Mouse (Mus musculus) neural tube, embryonic 11.5 days (tissue): Measurements from ENCODE around the gene Btbd9. TPM values are rescaled to one million over a fixed set of nuclear protein-coding genes. Genes with fewer than 3 reads are reported as not detected.
A peak's percentile ranks its signal among the peaks of the same experiment; 100 is the strongest.

Source experiments
- ATAC-seq: fragments of 200-750 bp; cut with Nextera tagmentation; 2 replicates; pipeline ENCODE4 v1.8.0; 2017; ENCODE audit warnings: moderate number of reproducible peaks, mild to moderate bottlenecking, moderate TSS enrichment, moderate library complexity; ENCODE audit not compliant: insufficient read depth, low FRiP score, low TSS enrichment
- DNase-seq: peaks from one replicate; pipeline ENCODE4 v3.0.0-alpha.2; 2015; ENCODE audit warnings: low spot score
- H3K27ac ChIP-seq: fragments of 300-500 bp; sonication (generic); 2 replicates; pipeline ENCODE4 v1.5.1; 2014; ENCODE audit warnings: low read depth, mild to moderate bottlenecking, low read length
- H3K27me3 ChIP-seq: fragments of 300-500 bp; sonication (generic); 2 replicates; pipeline ENCODE4 v1.6.1; 2014; ENCODE audit warnings: mild to moderate bottlenecking, low read length, mixed read lengths; ENCODE audit not compliant: control insufficient read depth, insufficient read depth
- H3K36me3 ChIP-seq: fragments of 300-500 bp; sonication (generic); 2 replicates; pipeline ENCODE4 v1.6.1; 2014; ENCODE audit warnings: mild to moderate bottlenecking, low read length, moderate library complexity, mixed read lengths; ENCODE audit not compliant: control insufficient read depth, insufficient read depth
- H3K4me1 ChIP-seq: fragments of 300-500 bp; sonication (generic); 2 replicates; pipeline ENCODE4 v1.6.1; 2014; ENCODE audit warnings: low read length, mixed read lengths; ENCODE audit not compliant: control insufficient read depth, insufficient read depth
- H3K4me2 ChIP-seq: fragments of 300-500 bp; sonication (generic); 2 replicates; pipeline ENCODE4 v1.6.1; 2014; ENCODE audit warnings: low read depth, mild to moderate bottlenecking, moderate library complexity
- H3K4me3 ChIP-seq: fragments of 300-500 bp; sonication (generic); 2 replicates; pipeline ENCODE4 v1.5.1; 2014; ENCODE audit warnings: low read depth, low read length
- H3K9ac ChIP-seq: fragments of 300-500 bp; sonication (generic); 2 replicates; pipeline ENCODE4 v1.6.1; 2014; ENCODE audit warnings: mild to moderate bottlenecking, low read length
- H3K9me3 ChIP-seq: fragments of 300-500 bp; sonication (generic); 2 replicates; pipeline ENCODE4 v1.6.1; 2016; ENCODE audit warnings: low read length; ENCODE audit not compliant: control insufficient read depth
- WGBS: fragments of 180-500 bp; shearing (Covaris S2); extraction: QIAGEN DNeasy Blood & Tissue Kit; methylation state at CpG from one replicate; pipeline ENCODE4 v1.1.7; 2014; 5-methylcytosine and 5-hydroxymethylcytosine counted together
- polyA plus RNA-seq: library from polyadenylated mRNA; unstranded; fragments of >200 nt; fragmentation: Nextera tagmentation; extraction: Ambion mirVana; gene quantifications from 2 replicates; pipeline ENCODE4 v1.2.1, GENCODE M21; 2014

The Btbd9 gene
- polyA plus RNA-seq, 1 experiment from 2014 or later, result 56.5 TPM

DNA sequence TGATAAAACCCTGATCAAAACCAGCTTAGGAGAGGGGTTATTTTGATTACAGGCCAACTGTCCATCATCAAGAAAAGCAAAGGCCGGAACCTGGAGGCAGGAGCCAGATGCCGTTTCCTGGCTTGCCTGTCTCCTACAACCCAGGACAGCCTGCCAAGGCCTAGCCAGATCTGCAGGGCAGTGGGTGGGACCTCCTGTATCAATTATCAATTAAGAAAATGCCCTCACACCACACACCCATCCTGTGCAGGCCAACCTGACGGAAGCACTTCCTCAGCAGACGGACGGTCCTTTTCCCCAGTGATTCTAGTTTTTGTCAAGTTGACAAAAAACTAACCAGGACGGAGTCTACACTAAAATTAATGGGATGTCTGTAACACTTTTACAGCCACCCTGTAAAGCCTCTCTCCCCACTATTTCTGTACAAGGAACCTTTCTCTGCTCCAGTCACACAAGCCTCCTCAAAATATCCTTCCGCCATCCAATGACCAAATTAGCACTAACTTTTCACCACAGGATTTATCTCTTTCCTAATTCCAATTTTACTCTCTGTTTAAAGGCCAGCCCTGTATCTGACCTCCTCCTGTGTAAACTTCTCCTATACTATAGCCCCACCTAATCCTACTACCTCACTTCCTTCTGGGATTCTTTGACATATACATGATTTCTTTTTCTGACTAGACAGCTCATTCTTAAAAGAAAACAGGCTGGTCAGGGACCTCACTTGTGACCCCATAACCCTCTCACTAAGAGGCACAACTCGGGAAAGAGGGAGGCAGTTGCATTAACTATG lies 2.1 kb downstream of the Btbd9 start:
- WGBS, result 75% methylated on average over 8 of the region's 8 CpGs
- Histone ChIP-seq H3K4me3 (no peak overlapping the region), H3K27me3 (no peaks in the 10 kb centered on the region), H3K36me3 (no peaks in the 10 kb centered on the region), H3K4me1 (peaks cover 4% of the 10 kb centered on the region; the same call in 1 of the 2 replicates), H3K9me3 (no peaks in the 10 kb centered on the region), H3K4me2 (no peak overlapping the region), H3K9ac (no peak overlapping the region), H3K27ac (no peak overlapping the region)
- DNase-seq (no peak), ATAC-seq (no peak)

DNA sequence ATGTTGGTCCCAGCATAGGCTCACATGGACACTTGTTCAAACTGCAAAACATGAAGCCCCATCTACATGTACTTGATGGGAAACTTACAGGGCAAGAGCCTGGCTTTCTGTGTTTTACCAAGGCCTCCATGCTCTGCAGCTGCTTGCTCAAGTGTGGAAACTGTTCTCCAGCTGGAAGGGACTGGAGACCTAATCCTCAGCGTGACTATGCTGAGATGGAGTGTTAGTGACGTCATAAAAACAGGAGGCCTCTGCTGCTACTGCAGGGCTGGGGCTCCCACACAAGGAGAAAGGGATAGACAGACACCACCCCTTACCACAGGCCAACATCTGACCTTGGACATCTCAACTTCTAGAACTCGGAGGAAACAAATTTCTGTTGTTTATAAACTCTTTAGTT lies 5.3 kb downstream of the Btbd9 start:
- ATAC-seq, result no peak

DNA sequence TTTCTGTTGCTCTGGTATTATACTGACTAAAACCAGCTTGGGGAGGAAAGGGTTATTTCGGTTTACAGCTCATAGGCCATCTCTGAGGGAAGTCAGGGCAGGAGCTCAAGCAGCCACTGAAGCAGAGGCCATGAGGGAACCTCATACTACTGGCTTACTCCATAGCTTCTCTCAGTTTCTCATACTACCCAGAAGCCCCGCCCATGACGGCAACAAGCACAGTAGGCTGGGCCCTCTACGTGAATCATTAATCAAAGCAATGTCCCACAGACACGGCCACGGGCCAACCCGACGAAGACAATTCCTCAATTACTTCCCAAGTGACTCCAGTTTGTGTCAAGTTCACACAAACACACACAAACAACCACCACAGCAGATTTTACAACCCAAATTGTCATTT lies 6.1 kb downstream of the Btbd9 start:
- no peaks in the 10 kb centered on the region for H3K36me3 ChIP-seq
- no peak overlapping the region for H3K4me3 ChIP-seq
- H3K4me1 ChIP-seq, result no peaks in the 10 kb centered on the region
- no peaks in the 10 kb centered on the region for H3K9me3 ChIP-seq
- H3K27me3 ChIP-seq, result no peaks in the 10 kb centered on the region
- H3K4me2 ChIP-seq, result no peak overlapping the region
- H3K9ac ChIP-seq, result no peak overlapping the region
- 59% methylated on average over 8 of the region's 8 CpGs for WGBS
- ATAC-seq (no peak), DNase-seq (no peak)
- no peak overlapping the region for H3K27ac ChIP-seq

More for the DNA sequence above, 5.3 kb downstream of the Btbd9 start:
- Histone ChIP-seq H3K4me1 (no peaks in the 10 kb centered on the region), H3K27ac (no peak overlapping the region), H3K9ac (no peak overlapping the region), H3K4me3 (no peak overlapping the region), H3K27me3 (no peaks in the 10 kb centered on the region), H3K36me3 (no peaks in the 10 kb centered on the region), H3K4me2 (no peak overlapping the region), H3K9me3 (no peaks in the 10 kb centered on the region)
- 51% methylated on average over 3 of the region's 3 CpGs for WGBS
- DNase-seq, result no peak

DNA sequence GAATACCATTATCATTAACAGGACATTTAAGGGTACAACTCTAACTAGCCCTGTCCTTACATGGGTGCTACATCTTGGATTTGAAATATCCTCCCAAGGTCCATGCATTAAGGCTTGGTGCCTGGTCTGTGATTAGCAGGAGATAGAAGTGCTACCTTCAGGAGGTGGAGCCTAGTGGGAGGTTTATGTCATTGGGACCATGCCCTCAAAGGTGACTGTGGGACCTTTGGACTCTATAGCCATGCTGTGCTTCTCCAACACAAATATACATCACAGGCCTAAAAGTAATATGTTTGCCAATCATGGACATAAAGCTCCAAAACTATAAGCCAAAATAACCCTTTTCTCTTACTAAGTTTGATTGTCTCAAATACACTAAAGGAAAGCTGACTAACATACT lies 7.8 kb downstream of the Btbd9 start:
- no peak for ATAC-seq
- H3K9me3 ChIP-seq, result no peaks in the 10 kb centered on the region
- no peak overlapping the region for H3K9ac ChIP-seq
- H3K27ac ChIP-seq, result no peak overlapping the region
- DNase-seq, result no peak
- no peak overlapping the region for H3K4me2 ChIP-seq
- no peaks in the 10 kb centered on the region for H3K36me3 ChIP-seq
- no peaks in the 10 kb centered on the region for H3K4me1 ChIP-seq
- H3K27me3 ChIP-seq, result no peaks in the 10 kb centered on the region
- H3K4me3 ChIP-seq, result no peak overlapping the region

DNA sequence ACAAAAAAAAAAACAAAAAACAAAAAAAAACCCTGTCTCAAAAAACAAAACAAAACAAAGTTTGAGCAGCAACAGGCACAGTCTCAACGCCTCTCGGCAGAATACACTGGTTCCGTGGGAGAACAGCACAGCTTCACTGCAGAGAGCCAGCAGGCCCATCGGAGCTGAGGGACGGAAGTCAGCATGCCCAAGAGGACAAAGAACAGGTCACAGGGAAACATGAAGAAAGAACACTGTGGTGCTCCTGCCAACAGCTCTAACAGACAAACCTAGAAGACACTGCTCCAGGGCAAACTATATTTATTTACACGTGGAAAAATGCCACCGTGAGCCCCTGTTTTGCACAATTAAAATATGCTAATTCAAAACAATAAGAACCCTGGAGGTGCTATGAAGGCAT lies 11.3 kb downstream of the Btbd9 start:
- 86% methylated on average over 7 of the region's 7 CpGs for WGBS
- Histone ChIP-seq H3K4me3 (no peak overlapping the region), H3K9ac (no peak overlapping the region), H3K27ac (no peak overlapping the region), H3K36me3 (no peaks in the 10 kb centered on the region), H3K4me1 (no peaks in the 10 kb centered on the region), H3K27me3 (no peaks in the 10 kb centered on the region), H3K4me2 (no peak overlapping the region), H3K9me3 (no peaks in the 10 kb centered on the region)
- ATAC-seq, result no peak
- no peak for DNase-seq

DNA sequence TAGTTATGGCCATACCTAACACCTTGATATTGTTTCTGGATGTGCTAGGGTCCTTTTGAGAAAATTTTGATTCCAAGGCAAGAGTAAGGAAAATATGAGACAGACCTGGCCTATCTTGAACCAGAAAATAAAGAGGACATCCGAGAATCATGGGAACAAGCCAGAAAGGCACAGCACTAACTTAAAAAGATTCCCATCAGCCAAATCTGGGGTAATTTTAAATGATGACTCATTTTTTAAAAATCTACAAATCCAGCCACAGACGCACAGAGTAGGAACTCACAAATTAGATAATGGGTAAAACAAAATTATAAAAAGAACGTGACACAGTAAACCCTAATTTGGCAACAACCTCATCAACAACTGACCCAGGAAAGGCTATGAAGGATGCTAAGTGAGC lies 11.9 kb downstream of the Btbd9 start:
- 94% methylated on average over 3 of the region's 3 CpGs for WGBS
- ATAC-seq, result no peak

DNA sequence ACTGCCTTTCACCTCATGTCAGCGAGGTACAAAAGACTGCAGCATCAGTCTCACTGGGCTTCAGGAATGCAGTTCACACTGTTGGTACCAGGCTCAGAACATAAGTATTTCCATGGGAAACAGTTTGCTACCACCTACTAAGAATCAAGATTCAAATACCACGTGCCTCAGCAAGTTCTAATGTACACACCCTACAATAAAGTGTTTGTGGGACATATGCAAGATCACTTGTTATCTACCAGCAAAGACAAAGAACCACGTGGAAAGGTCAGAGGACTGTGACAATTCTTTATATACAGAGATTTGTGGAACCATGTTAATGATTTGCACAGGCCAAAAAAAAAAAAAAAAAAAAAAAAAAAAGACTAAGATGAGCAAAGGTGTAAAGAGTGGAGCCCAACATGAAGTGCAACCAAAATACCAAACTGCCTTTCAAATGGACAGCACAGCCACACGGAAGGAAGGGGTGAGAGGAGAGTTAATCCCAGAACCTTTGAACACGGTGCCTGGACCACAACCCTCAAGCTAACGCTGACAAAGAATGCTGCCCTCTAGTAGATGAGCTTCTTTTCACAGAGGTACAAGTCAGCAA lies 12.7 kb downstream of the Btbd9 start:
- DNase-seq (no peak), ATAC-seq (no peak)
- Histone ChIP-seq H3K4me3 (no peak overlapping the region), H3K9ac (no peak overlapping the region), H3K36me3 (no peaks in the 10 kb centered on the region), H3K4me2 (no peak overlapping the region), H3K27me3 (no peaks in the 10 kb centered on the region), H3K4me1 (no peaks in the 10 kb centered on the region), H3K9me3 (no peaks in the 10 kb centered on the region), H3K27ac (no peak overlapping the region)
- 77% methylated on average over 6 of the region's 6 CpGs for WGBS

More for the DNA sequence above, 11.9 kb downstream of the Btbd9 start:
- Histone ChIP-seq H3K4me1 (no peaks in the 10 kb centered on the region), H3K27me3 (no peaks in the 10 kb centered on the region), H3K4me2 (no peak overlapping the region), H3K9ac (no peak overlapping the region), H3K27ac (no peak overlapping the region), H3K4me3 (no peak overlapping the region), H3K36me3 (no peaks in the 10 kb centered on the region), H3K9me3 (no peaks in the 10 kb centered on the region)
- DNase-seq, result no peak

DNA sequence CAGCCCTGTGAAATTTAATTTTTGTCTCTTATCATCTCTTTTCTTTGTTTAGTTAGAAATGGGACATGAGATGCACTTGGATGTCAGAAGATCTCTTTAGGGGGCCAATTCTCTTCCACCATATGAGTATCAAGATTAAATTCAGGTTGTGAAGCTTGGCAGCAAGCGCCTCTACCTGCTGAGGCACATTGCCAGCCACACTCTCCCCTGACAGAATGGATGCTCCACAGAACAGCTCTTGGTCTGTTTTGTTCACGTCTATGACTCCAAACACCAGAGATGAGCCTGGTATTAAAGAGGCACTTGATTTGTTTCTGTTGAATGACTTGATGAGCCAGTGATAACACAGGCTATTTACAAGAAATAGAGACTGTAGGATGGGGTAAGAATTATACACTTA lies 13.5 kb downstream of the Btbd9 start:
- Histone ChIP-seq H3K4me1 (no peaks in the 10 kb centered on the region), H3K9ac (no peak overlapping the region), H3K27ac (no peak overlapping the region), H3K9me3 (no peaks in the 10 kb centered on the region), H3K36me3 (no peaks in the 10 kb centered on the region), H3K4me2 (no peak overlapping the region), H3K27me3 (no peaks in the 10 kb centered on the region), H3K4me3 (no peak overlapping the region)
- ATAC-seq (no peak), DNase-seq (no peak)
- WGBS, result 88% methylated on average over 2 of the region's 2 CpGs

DNA sequence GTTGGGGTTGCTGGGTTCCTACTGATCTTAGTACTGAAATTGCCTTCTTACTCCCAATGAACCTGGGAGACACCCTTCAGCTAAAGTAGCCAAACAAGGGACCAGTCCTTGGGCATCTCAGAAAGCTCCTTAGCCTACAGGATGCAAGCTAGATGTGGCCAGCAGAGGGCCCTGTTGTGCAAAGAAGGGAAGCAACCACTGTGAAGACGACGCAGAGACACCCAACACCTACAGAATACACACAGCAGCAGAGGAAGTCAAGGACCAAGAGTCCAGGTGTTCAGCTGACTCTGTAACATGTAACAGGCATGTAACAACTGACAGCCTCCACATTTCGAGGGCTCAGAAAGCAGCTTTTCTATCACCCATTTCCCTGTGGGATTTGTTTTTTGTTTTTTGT lies 16.8 kb downstream of the Btbd9 start:
- Histone ChIP-seq H3K27ac (no peak overlapping the region), H3K4me1 (no peaks in the 10 kb centered on the region), H3K36me3 (no peaks in the 10 kb centered on the region), H3K9me3 (no peaks in the 10 kb centered on the region), H3K9ac (no peak overlapping the region), H3K4me2 (no peak overlapping the region), H3K4me3 (no peak overlapping the region), H3K27me3 (no peaks in the 10 kb centered on the region)
- ATAC-seq, result no peak
- WGBS, result 38% methylated on average over 3 of the region's 3 CpGs
- DNase-seq, result peak; percentile 59
